Mouse (Mus musculus): ENCODE data around the gene Anapc7. TPM values are rescaled to one million over a fixed set of nuclear protein-coding genes. Genes with fewer than 3 reads are reported as not detected.

Gene Anapc7
- polyA plus RNA-seq, 1 experiment from 2014 or later, result 26.5 TPM

DNA sequence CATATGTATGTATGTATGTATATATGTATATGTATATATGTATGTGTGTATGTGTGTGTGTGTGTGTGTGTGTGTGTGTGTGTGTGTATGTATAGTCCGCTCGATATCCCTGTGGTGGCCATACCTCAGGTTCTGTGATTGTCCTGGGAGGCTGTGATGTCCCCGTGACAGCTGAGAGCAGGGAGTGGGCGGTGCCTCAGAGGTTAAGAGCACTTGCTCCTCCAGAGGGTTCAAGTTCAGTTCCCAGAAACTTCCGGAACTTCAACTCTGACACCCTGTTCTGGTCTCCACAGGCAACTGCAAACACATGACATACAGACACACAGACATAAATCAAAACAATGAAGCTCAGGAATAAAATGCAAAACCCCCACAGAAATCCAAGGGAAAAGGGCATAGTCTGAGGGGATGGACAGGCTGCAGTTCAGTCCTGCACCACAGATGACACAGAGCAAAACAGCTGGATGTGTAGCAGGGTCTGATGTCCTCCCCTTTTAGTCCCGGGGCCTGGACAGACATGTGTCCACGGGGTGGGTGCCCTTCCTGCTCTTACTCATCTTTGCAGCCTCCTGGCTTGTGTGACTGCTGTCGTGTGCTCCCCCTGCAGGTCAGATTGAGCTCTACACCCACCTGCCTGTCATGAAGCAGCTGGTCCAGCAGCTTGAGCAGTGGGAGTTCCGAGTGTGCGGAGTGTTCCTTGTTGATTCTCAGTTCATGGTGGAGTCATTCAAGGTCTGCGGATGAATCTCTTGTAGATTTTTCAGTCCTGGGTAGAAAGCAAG is 41.9 kb upstream of the Anapc7 start:
- peak; percentile 84 for DNase-seq (ENCODE audit: low spot score)
- H3K36me3 ChIP-seq (ENCODE audit: insufficient read depth, low read length), result peaks cover 27% of the 10 kb centered on the region
- H3K9ac ChIP-seq (replicated peaks; ENCODE audit: low read depth), result no peak overlapping the region
- peak; percentile 79 for ATAC-seq
- H3K27me3 ChIP-seq (replicated peaks; ENCODE audit: insufficient read depth, low read length), result no peaks in the 10 kb centered on the region
- no peaks in the 10 kb centered on the region for H3K9me3 ChIP-seq (ENCODE audit: low read length)
- 45% methylated on average over 11 of the region's 11 CpGs for WGBS
- no peak overlapping the region for H3K27ac ChIP-seq (ENCODE audit: low read length)
- H3K4me2 ChIP-seq (replicated peaks; ENCODE audit: low read depth, low read length), result no peak overlapping the region
- peak; percentile 95 for TF ChIP-seq CTCF (IDR thresholded peaks at IDR 0.05)
- no peak for TF ChIP-seq EP300 (IDR thresholded peaks at IDR 0.05)
- no peaks in the 10 kb centered on the region for H3K4me1 ChIP-seq (ENCODE audit: insufficient read depth, low read depth, low read length)
- H3K4me3 ChIP-seq (ENCODE audit: low read depth, low read length), result no peak overlapping the region

DNA sequence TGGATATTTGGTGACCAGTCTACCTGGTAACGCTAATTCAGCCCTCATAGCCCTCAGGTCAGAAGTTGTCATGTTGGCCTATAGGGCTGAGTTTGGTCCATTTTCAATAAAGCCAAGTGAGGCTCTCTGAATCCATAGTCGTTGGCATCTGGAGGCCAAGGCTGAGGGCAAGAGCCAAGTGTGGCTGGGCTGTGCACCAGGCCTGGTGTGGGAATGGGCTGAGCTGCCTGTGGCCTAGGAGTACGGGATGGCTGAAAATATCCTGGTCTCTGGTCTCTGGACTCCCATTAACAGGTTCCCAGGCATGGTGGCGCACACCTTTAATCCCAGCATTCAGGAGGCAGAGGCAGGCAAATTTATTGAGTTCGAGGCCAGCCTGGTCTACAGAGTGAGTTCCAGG is 31.5 kb upstream of the Anapc7 start:
- Histone ChIP-seq H3K4me2 (replicated peaks; ENCODE audit: low read depth, low read length) (no peak overlapping the region), H3K9ac (replicated peaks; ENCODE audit: low read depth) (no peak overlapping the region), H3K27ac (ENCODE audit: low read length) (no peak overlapping the region), H3K4me3 (ENCODE audit: low read depth, low read length) (no peak overlapping the region), H3K36me3 (ENCODE audit: insufficient read depth, low read length) (no peaks in the 10 kb centered on the region), H3K9me3 (ENCODE audit: low read length) (no peaks in the 10 kb centered on the region), H3K4me1 (ENCODE audit: insufficient read depth, low read depth, low read length) (peaks cover 3% of the 10 kb centered on the region; the same call in 1 of the 2 replicates), H3K27me3 (replicated peaks; ENCODE audit: insufficient read depth, low read length) (no peaks in the 10 kb centered on the region)
- no peak for TF ChIP-seq EP300 (IDR thresholded peaks at IDR 0.05)
- no peak for TF ChIP-seq CTCF (IDR thresholded peaks at IDR 0.05)
- 85% methylated on average over 5 of the region's 5 CpGs for WGBS
- no peak for ATAC-seq
- no peak for DNase-seq (ENCODE audit: low spot score)

DNA sequence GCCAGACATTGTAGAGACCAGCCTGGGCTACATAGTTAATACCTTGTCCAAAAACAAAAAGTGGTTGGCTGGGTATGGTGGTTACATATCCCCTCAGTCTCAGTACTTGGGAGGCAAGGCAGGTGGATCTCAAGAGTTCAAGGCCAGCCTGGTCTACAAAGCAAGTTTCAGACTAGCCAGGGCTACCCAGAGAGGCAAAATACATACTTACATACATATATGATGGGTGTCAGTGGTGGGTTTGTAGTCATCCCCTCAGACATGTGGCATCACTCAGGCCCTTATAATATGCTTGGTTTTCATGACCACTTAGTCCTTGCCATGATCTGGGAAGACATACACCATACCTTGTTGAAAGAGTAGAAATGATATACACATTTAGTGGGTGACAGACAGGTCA is 30.8 kb upstream of the Anapc7 start:
- no peak for DNase-seq (ENCODE audit: low spot score)

DNA sequence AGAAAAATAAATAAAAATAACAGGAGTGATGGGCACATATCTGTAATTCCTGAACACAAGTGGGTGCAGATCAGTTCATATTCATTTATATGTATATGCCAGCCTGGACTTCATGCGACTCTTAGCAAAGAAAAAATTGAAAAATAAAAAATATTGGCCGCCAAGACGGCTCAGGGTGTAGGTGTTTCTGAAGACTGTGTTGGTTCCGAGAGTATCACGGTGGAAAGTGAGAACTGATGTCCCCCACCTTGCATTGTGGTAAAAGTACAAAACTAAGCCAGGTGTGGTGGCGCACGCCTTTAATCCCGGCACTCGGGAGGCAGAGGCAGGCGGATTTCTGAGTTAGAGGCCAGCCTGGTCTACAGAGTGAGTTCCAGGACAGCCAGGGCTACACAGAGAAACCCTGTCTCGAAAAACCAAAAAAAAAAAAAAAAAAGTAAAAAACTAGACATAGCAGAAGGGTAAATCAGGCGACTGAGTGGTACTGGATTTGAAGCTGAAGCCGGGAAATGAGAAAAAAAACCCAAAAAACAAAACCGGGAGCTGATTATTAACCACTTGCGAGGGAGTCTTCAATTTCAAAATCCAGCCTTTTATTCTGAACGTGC is 30.2 kb upstream of the Anapc7 start:
- WGBS, result 50% methylated on average over 15 of the region's 16 CpGs

More for the DNA sequence above, 30.8 kb upstream of the Anapc7 start:
- Histone ChIP-seq H3K9me3 (ENCODE audit: low read length) (no peaks in the 10 kb centered on the region), H3K27ac (ENCODE audit: low read length) (no peak overlapping the region), H3K4me3 (ENCODE audit: low read depth, low read length) (no peak overlapping the region), H3K27me3 (replicated peaks; ENCODE audit: insufficient read depth, low read length) (no peaks in the 10 kb centered on the region), H3K4me2 (replicated peaks; ENCODE audit: low read depth, low read length) (no peak overlapping the region), H3K9ac (replicated peaks; ENCODE audit: low read depth) (no peak overlapping the region), H3K36me3 (ENCODE audit: insufficient read depth, low read length) (no peaks in the 10 kb centered on the region), H3K4me1 (ENCODE audit: insufficient read depth, low read depth, low read length) (peaks cover 3% of the 10 kb centered on the region; the same call in 1 of the 2 replicates)
- TF ChIP-seq CTCF (IDR thresholded peaks at IDR 0.05) (no peak), EP300 (IDR thresholded peaks at IDR 0.05) (no peak)
- no peak for ATAC-seq

DNA sequence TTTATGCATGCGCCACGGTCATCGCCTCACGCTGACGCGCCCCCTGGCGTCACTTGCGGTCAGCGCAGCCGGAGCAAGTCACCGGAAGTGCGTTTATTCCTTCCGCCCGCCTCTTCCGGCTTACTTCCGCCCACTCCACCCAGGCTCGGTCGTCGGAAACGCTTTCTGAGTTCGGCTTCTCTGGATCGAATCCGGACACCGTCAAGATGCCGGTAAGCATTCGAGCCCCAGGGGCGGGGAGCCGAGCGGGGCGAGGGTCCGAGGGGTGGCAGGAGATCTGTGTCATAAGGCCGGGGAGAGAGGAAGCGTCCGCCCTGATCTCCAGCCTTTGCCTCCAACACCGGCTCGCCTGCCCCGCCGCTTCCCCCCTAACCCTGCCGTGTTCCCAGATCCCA is 29.7 kb upstream of the Anapc7 start, which contains the start of gene Arpc3:
Arpc3 (plus strand) TSS at position 93 of the 395 bp plus-strand sequence.
- ATAC-seq, result peak; percentile 93
- peak; percentile 94 for DNase-seq (ENCODE audit: low spot score)
- H3K27ac ChIP-seq (ENCODE audit: low read length), result peak within 1 kb of the TSS; percentile 77
- peak within 1 kb of the TSS; percentile 70 for H3K4me3 ChIP-seq (ENCODE audit: low read depth, low read length)
- H3K27me3 ChIP-seq (replicated peaks; ENCODE audit: insufficient read depth, low read length), result no peaks in the 10 kb centered on the region
- no peaks in the 10 kb centered on the region for H3K36me3 ChIP-seq (ENCODE audit: insufficient read depth, low read length)
- TF ChIP-seq EP300 (IDR thresholded peaks at IDR 0.05), result peak; percentile 24; the same call in 1 of the 2 replicates
- TF ChIP-seq CTCF (IDR thresholded peaks at IDR 0.05), result peak; percentile 92
- H3K9ac ChIP-seq (replicated peaks; ENCODE audit: low read depth), result peak within 1 kb of the TSS; percentile 83
- H3K4me2 ChIP-seq (replicated peaks; ENCODE audit: low read depth, low read length), result peak within 1 kb of the TSS; percentile 70
- no peaks in the 10 kb centered on the region for H3K9me3 ChIP-seq (ENCODE audit: low read length)
- 2% methylated on average over 39 of the region's 39 CpGs for WGBS
- peaks cover 3% of the 10 kb centered on the region; the same call in 1 of the 2 replicates for H3K4me1 ChIP-seq (ENCODE audit: insufficient read depth, low read depth, low read length)

More for the DNA sequence above, 30.2 kb upstream of the Anapc7 start:
- no peak overlapping the region for H3K27ac ChIP-seq (ENCODE audit: low read length)
- no peak overlapping the region for H3K4me2 ChIP-seq (replicated peaks; ENCODE audit: low read depth, low read length)
- no peaks in the 10 kb centered on the region for H3K27me3 ChIP-seq (replicated peaks; ENCODE audit: insufficient read depth, low read length)
- H3K9ac ChIP-seq (replicated peaks; ENCODE audit: low read depth), result no peak overlapping the region
- DNase-seq (ENCODE audit: low spot score), result no peak
- no peaks in the 10 kb centered on the region for H3K36me3 ChIP-seq (ENCODE audit: insufficient read depth, low read length)
- no peak for ATAC-seq
- peaks cover 3% of the 10 kb centered on the region; the same call in 1 of the 2 replicates for H3K4me1 ChIP-seq (ENCODE audit: insufficient read depth, low read depth, low read length)
- H3K9me3 ChIP-seq (ENCODE audit: low read length), result no peaks in the 10 kb centered on the region
- TF ChIP-seq CTCF (IDR thresholded peaks at IDR 0.05), result no peak
- TF ChIP-seq EP300 (IDR thresholded peaks at IDR 0.05), result no peak
- H3K4me3 ChIP-seq (ENCODE audit: low read depth, low read length), result peak overlapping the region; percentile 70

DNA sequence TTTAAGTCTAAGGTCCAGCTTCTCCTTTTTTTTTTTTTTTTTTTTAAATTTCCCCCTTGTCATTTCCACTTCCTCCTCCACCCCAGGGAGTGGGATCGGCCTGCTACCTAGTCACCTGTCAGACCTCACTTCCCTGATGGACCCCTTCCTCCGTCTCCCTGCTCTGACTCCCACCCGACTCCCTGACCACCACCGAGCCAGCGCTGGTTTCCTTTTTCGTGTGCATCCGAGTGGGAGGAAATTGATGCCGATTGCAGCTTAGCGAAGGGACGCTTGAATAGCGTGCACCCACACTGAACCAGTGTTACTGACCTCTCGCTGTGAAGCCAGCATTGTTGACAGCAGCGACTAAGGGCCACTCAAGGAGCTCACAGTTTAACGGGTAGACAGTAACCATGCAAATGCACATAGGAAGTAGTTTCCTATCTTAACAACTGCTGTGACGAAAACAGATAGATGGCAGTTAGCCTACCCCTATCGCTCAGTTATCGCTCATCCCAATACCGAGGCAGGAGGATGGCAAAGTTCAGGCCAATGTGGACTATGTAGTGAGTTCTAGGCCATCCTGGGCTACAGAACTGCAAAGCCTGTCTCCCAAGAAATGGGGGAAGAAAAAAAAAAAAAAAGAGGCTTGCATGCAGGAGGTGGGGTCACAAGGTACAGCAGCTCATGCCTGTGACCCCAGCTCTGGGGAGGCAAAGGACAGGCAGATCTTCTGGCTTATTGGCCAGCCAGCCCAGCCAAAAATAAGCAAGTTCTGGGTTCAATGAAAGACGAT is 29.1 kb upstream of the Anapc7 start:
- Histone ChIP-seq H3K9me3 (ENCODE audit: low read length) (no peaks in the 10 kb centered on the region), H3K9ac (replicated peaks; ENCODE audit: low read depth) (peak overlapping the region; percentile 83), H3K27ac (ENCODE audit: low read length) (peak overlapping the region; percentile 77), H3K4me1 (ENCODE audit: insufficient read depth, low read depth, low read length) (peaks cover 3% of the 10 kb centered on the region; the same call in 1 of the 2 replicates), H3K4me2 (replicated peaks; ENCODE audit: low read depth, low read length) (peak overlapping the region; percentile 70), H3K27me3 (replicated peaks; ENCODE audit: insufficient read depth, low read length) (no peaks in the 10 kb centered on the region), H3K4me3 (ENCODE audit: low read depth, low read length) (peak overlapping the region; percentile 70), H3K36me3 (ENCODE audit: insufficient read depth, low read length) (0 out of 2 replicates have a peak, but pooled peaks cover 3% of the 10 kb centered on the region)
- 9% methylated on average over 19 of the region's 19 CpGs for WGBS
- ATAC-seq (peak; percentile 10), DNase-seq (ENCODE audit: low spot score) (peak; percentile 28)
- TF ChIP-seq EP300 (IDR thresholded peaks at IDR 0.05) (no peak), CTCF (IDR thresholded peaks at IDR 0.05) (no peak)
